Mouse (Mus musculus) cerebellum, adult 8-10 months (tissue): Measurements from ENCODE around the gene Slc12a7.
"Not testable (repeated sequence)": the region's sequence is repeated elsewhere in the genome, so short reads cannot be mapped to it uniquely, and the experiment has no call there.

Experiments used
- DNase-seq: peaks from one replicate; pipeline ENCODE4 v3.0.0; 2022

Gene Slc12a7

GRCm38 (mm10) chr13:73732742-73733700, at the start of gene Slc12a7:
TSS of gene Slc12a7 (plus strand) at chr13:73733094.
- no peak for DNase-seq

DNA sequence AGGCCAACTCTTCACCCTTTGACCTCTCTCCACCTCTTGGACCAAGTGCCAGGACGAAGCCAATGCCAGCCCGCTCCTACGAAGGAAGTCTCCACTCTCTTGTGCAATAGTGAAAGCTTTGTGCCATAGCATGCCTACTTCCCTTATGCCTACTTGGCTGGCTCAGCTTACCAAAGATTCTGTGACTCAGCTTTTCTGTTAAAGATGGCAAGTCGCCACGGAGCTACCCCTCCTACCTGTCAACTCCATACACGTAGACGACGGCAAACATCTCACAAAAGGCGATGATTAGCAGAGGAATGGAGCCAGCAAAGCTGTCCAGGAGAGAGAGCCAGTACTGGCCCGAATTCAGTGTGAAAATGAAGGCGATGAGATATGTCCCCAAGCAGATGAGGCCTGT, 49.2 kb upstream of the Slc12a7 start:
- no peak for DNase-seq

DNA sequence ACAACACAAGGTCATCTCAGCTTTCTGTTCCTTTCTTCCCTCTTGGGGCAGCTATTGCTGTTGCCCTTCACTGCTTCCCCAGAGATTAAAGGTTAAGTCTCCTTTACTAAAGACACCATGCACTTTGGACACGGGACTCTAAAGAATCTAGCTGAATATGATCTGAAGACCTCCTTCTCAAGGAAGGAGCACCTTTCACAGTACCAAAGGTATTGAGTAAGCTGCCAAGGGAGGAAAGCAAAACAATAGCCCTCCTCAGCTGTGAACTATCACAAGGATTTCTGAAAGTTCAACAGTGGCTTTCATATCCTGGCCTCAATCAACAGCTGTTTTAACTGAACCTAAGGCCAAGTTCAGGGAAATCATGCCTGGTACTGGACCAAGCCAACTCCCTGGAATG, 48.5 kb upstream of the Slc12a7 start:
- no peak for DNase-seq

DNA sequence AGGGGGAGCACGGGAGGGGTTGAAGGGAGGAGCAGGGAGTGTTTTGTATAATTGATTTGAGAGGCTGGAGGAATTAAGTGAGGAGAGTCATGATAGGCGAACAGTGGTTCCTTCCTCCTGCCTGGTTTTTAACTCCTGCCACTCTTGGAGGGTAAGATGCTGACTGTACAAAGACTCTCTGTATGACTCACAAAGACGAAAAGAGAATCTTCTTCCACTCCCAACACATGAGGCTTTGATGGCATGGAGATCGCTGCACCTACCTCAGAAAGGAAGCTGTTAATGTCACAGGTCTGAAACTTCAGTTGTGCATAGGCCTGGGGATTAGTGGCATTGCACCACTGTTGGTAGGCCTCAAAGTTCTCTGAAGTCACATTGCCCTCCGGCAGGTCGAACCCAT, 47.4 kb upstream of the Slc12a7 start:
- DNase-seq, result no peak

DNA sequence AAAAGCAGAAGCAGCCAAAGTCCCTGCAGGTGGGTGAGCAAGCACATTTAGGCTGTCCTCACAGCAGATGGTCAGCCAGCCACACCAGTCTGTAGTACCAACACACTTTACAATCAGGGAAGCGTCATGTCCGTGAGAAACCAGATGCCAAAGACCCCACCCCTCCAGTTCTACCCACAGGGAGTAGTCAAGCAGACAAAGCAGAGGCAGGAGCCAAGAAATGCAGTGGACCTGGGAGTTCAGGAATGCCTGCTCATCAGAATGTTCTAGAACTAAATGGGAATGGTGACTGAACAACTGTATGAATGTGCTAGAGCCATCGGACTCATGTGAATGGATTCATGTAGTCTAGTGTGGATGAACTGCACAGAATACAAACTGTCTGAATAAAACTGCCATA, 45.3 kb upstream of the Slc12a7 start:
- no peak for DNase-seq

- no peak for DNase-seq
These were observed 44.0 kb upstream of the Slc12a7 start for GRCm38 (mm10) chr13:73688934-73689333.

- DNase-seq, result peak; percentile 17
These were observed 40.5 kb upstream of the Slc12a7 start for GRCm38 (mm10) chr13:73692249-73692868.

GRCm38 (mm10) chr13:73693333-73693732, 39.6 kb upstream of the Slc12a7 start:
- no peak for DNase-seq

DNA sequence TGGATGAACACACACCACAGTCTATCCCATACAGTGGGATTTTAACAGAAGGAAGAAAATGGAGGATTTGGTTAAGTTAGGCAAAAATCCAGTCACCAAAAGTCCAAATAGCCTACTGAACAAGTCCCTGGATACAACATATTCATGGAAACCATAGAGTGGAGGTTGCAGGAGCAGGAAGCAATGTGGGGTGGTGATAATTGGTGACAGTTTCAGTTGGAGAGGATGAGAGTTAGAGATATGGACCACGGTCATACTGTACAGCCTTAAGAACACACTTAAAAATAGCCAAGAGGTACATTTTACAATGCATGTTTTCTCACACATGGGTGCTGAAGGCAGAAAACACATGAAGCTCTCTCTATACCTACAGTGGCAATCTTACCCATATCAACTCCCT, 37.9 kb upstream of the Slc12a7 start:
- no peak for DNase-seq

- no peak for DNase-seq
These were observed 36.4 kb upstream of the Slc12a7 start for GRCm38 (mm10) chr13:73696529-73696928.

DNA sequence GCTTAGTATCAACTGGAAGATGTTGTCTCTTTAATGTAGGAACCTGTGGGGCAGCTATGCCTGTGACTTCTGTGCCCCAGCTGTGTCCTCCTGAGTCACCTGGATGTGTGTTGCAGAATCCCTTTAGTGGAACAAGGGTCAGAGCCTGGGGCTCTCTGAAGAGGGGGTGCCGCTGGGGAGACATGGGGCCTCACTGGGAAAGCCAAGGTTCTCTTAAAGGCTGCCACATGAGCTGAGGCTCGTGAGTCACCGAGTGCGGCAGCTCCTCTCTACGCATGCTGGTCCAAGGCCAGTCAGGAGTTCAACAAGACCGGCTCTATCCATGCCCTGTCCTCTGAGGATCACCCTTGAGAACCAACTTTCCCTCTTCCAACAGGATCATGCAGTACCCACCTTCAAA, 33.2 kb upstream of the Slc12a7 start:
- no peak for DNase-seq

- no peak for DNase-seq
These were observed 32.3 kb upstream of the Slc12a7 start for GRCm38 (mm10) chr13:73700554-73700953.

GRCm38 (mm10) chr13:73701161-73701883, 31.6 kb upstream of the Slc12a7 start:
- no peak for DNase-seq

DNA sequence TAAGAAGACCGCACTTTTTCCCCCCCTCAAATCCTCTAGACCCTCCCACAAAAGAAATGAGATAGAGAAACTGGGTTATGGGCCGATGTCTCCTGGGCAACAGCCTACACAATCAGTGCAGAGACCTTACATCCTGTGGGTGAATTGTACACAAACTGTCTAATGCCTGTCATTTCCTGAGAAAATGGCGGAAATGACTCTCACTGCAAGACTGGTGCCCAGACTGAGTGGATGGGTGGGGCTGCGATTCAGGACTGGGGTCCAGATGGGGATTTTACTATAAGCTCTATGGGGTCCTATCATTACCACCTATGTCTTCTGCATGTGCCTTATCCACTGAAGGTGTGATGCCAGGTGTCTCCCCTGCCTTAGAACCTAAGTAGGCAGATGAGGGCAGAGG, 30.1 kb upstream of the Slc12a7 start:
- DNase-seq, result no peak

- not testable (repeated sequence) for DNase-seq
These were observed 29.4 kb upstream of the Slc12a7 start for GRCm38 (mm10) chr13:73703486-73703885.

DNA sequence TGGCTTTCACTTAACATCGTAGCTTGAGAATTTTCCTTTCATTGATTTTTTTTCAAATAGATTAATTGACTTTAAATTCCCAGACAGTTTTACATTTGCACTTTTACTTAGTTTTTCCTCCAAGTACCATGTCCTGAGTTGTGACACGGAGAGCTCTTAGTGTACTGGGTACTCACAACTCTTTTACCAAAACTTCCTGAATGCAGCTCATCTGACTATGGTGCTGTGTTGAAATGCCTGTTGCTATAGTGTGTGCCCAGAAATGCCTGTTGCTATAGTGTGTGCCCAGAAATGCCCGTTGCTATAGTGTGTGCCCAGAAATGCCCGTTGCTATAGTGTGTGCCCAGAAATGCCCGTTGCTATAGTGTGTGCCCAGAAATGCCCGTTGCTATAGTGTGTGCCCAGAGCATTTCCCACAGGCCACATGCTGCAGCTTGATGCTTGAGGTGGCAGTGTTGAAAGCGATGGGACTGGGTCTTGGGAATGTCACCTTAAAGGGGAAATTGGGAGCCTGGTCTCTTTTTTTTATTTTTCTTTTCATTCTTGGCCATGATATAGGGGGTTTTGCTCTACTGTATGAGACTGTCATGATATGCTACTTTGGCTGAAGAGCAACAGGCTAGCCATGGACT, 28.1 kb upstream of the Slc12a7 start, which contains the start of gene Slc6a19:
Slc6a19 (minus strand) TSS at position 172 of the 632 bp plus-strand sequence.
- no peak for DNase-seq

- no peak for DNase-seq
These were observed 23.4 kb upstream of the Slc12a7 start for GRCm38 (mm10) chr13:73709491-73709890.

DNA sequence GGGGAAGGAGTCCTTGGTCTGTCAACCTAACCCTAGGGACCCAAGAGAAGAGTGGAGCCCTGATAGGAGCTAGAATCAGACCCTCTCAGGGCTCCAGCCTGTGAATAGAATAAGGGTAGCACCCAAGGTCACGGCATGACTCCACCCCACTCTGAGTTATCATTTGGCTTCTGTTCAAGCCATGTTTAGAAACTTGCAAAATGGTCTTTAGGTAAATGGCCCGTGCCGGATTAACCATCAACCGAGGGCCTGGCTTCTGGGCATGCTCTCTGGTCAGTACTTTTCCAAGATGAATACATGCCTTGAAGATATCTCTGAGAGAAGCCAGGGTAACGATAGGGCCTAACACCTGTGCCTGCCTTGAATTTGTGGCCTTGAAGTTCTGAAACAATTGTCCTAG, 21.7 kb upstream of the Slc12a7 start:
- DNase-seq, result no peak

DNA sequence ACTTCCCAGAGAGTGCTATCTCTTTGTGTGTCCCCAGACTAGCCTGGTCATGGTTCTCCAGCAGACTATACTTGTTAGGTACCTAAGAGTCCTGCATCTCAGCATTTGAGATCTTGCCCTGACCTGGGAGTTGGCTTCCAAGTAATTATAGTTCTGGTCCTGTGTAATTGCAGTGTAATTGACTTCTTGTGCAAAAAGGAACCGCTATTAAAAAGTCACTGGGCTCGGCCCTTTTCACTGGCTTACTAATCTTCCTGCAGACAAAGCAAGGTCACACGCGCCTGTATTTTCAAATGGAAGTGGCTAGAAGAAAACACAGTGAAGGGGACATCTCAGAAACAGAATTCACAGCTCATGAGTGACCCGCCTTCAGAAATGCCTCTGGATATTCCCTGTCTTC, 21.1 kb upstream of the Slc12a7 start:
- DNase-seq, result no peak

- no peak for DNase-seq
These were observed 20.7 kb upstream of the Slc12a7 start for GRCm38 (mm10) chr13:73712228-73712627.

DNA sequence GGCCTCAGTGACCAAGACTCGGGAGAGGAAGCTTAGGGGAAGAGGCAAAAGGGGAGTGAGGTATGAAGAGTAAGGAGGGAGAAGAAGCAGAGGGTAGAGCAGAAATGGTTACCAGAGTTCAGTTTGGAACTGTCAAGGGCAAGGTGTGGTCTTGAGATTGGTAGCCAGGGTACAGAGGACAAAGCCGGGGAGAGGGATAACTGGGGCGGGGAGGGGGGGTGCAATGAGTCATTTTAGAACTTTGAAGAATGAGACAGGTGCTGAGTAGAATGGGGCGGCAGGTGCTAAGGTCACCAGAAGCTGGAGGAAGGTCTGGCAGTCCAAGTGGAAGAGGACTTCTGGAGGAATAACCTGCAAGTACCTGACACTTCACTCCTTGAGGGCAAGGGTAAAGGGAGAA, 19.7 kb upstream of the Slc12a7 start:
- DNase-seq, result no peak

GRCm38 (mm10) chr13:73714020-73714419, 18.9 kb upstream of the Slc12a7 start:
- DNase-seq, result no peak

DNA sequence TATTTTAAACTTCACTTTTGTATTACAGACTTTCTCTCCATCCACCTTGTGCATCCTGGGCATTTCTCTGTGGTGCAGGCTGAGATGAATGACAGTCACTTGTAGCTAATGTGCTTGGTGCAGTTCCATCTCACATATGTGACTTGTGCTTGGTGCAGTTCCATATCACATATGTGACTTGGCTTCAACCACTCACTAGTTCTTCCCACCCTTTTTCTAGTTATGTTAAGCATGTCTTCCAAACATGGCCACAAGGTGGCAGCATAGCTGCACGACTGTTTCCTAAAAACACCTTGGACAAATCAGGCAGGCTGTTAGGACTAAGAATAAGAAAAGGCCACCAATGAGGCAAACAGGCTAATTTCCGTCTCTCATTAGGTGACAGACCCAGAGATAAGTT, 14.7 kb upstream of the Slc12a7 start:
- DNase-seq, result peak; percentile 67
